Mouse (Mus musculus) kidney, embryonic 16.5 days (tissue): ENCODE results near the gene Kxd1. TPM values are rescaled to one million over a fixed set of nuclear protein-coding genes. Genes with fewer than 3 reads are reported as not detected.

Experiments used
- ATAC-seq: fragments of 200-750 bp; cut with Nextera tagmentation; 2 replicates; pipeline ENCODE4 v1.8.0; 2017; ENCODE audit warnings: moderate TSS enrichment; ENCODE audit not compliant: low FRiP score, low TSS enrichment
- H3K27ac ChIP-seq: fragments of 300-500 bp; sonication (generic); 2 replicates; pipeline ENCODE4 v1.5.1; 2014; ENCODE audit warnings: low read length
- H3K27me3 ChIP-seq: fragments of 300-500 bp; sonication (generic); 2 replicates; pipeline ENCODE4 v1.6.1; 2014; ENCODE audit warnings: low read length, control low read depth, mixed read lengths; ENCODE audit not compliant: insufficient read depth
- H3K36me3 ChIP-seq: fragments of 300-500 bp; sonication (generic); 2 replicates; pipeline ENCODE4 v1.6.1; 2014; ENCODE audit warnings: low read length, control low read depth, mixed read lengths; ENCODE audit not compliant: insufficient read depth
- H3K4me1 ChIP-seq: fragments of 300-500 bp; sonication (generic); 2 replicates; pipeline ENCODE4 v1.6.1; 2014; ENCODE audit warnings: low read length, control low read depth, mixed read lengths; ENCODE audit not compliant: insufficient read depth
- H3K4me2 ChIP-seq: fragments of 300-500 bp; sonication (generic); replicated peaks from 2 replicates; pipeline ENCODE4 v1.6.1; 2014; ENCODE audit warnings: low read depth, low read length
- H3K4me3 ChIP-seq: fragments of 300-500 bp; sonication (generic); 2 replicates; pipeline ENCODE4 v1.5.1; 2014; ENCODE audit warnings: mild to moderate bottlenecking, low read length
- H3K9ac ChIP-seq: fragments of 300-500 bp; sonication (generic); replicated peaks from 2 replicates; pipeline ENCODE4 v1.6.1; 2014; ENCODE audit warnings: low read length
- H3K9me3 ChIP-seq: fragments of 300-500 bp; sonication (generic); 2 replicates; pipeline ENCODE4 v1.6.1; 2016; ENCODE audit warnings: low read length, control low read depth
- WGBS: fragments of 180-500 bp; shearing (Covaris S2); extraction: QIAGEN DNeasy Blood & Tissue Kit; methylation state at CpG from one replicate; pipeline ENCODE4 v1.1.7; 2014; 5-methylcytosine and 5-hydroxymethylcytosine counted together
- polyA plus RNA-seq: library from polyadenylated mRNA; unstranded; fragments of >200 nt; fragmentation: Nextera tagmentation; extraction: Ambion mirVana; gene quantifications from 2 replicates; pipeline ENCODE4 v1.2.1, GENCODE M21; 2015

Kxd1 gene
- 65.4 and 69.9 TPM in 2 replicates for polyA plus RNA-seq

- H3K4me3 ChIP-seq, result peak within 1 kb of the TSS; percentile 84
- H3K27me3 ChIP-seq, result no peaks in the 10 kb centered on the region
- under 1% methylated on average over 44 of the region's 61 CpGs for WGBS
- H3K9ac ChIP-seq, result peak within 1 kb of the TSS; percentile 98
- H3K9me3 ChIP-seq, result no peaks in the 10 kb centered on the region
- H3K4me1 ChIP-seq, result peaks cover 26% of the 10 kb centered on the region
- peaks cover 29% of the 10 kb centered on the region for H3K36me3 ChIP-seq
- peak; percentile 92 for ATAC-seq
- H3K4me2 ChIP-seq, result peak within 1 kb of the TSS; percentile 80
- H3K27ac ChIP-seq, result peak within 1 kb of the TSS; percentile 87
Observed at GRCm38 (mm10) chr8:70527512-70528181, at the start of gene Kxd1, which contains the start of gene Fkbp8. Gene Kxd1 (minus strand): TSS chr8:70527956. Gene Fkbp8 (plus strand): TSS chr8:70527724.

- Histone ChIP-seq H3K4me2 (no peak overlapping the region), H3K27ac (no peak overlapping the region), H3K4me3 (no peak overlapping the region), H3K9me3 (no peaks in the 10 kb centered on the region), H3K4me1 (peaks cover 8% of the 10 kb centered on the region; the same call in 1 of the 2 replicates), H3K36me3 (peaks cover 39% of the 10 kb centered on the region), H3K9ac (no peak overlapping the region), H3K27me3 (no peaks in the 10 kb centered on the region)
- 94% methylated on average over 3 of the region's 3 CpGs for WGBS
- ATAC-seq, result no peak
Observed at GRCm38 (mm10) chr8:70577207-70577606, 49.5 kb upstream of the Kxd1 start.

GRCm38 (mm10) chr8:70574915-70575314, 47.2 kb upstream of the Kxd1 start:
- Histone ChIP-seq H3K9me3 (no peaks in the 10 kb centered on the region), H3K27me3 (no peaks in the 10 kb centered on the region), H3K36me3 (peaks cover 20% of the 10 kb centered on the region), H3K4me3 (no peak overlapping the region), H3K4me1 (peaks cover 12% of the 10 kb centered on the region; the same call in 1 of the 2 replicates), H3K9ac (no peak overlapping the region), H3K27ac (peak overlapping the region; percentile 35; the same call in 1 of the 2 replicates), H3K4me2 (no peak overlapping the region)
- WGBS, result 52% methylated on average over 4 of the region's 4 CpGs
- peak; percentile 49; the same call in 1 of the 2 replicates for ATAC-seq

GRCm38 (mm10) chr8:70574302-70574701, 46.5 kb upstream of the Kxd1 start:
- Histone ChIP-seq H3K27me3 (no peaks in the 10 kb centered on the region), H3K27ac (peak overlapping the region; percentile 35; the same call in 1 of the 2 replicates)
- ATAC-seq, result no peak

GRCm38 (mm10) chr8:70570990-70571389, 43.2 kb upstream of the Kxd1 start:
- H3K27ac ChIP-seq, result no peak overlapping the region
- H3K9ac ChIP-seq, result no peak overlapping the region
- H3K4me1 ChIP-seq, result peaks cover 12% of the 10 kb centered on the region; the same call in 1 of the 2 replicates
- ATAC-seq, result no peak
- H3K4me3 ChIP-seq, result no peak overlapping the region
- no peak overlapping the region for H3K4me2 ChIP-seq
- no peaks in the 10 kb centered on the region for H3K27me3 ChIP-seq
- 0 out of 2 replicates have a peak, but pooled peaks cover 5% of the 10 kb centered on the region for H3K36me3 ChIP-seq
- H3K9me3 ChIP-seq, result no peaks in the 10 kb centered on the region
- 80% methylated on average over 6 of the region's 6 CpGs for WGBS

More at GRCm38 (mm10) chr8:70574302-70574701, 46.5 kb upstream of the Kxd1 start:
- Histone ChIP-seq H3K4me2 (no peak overlapping the region), H3K4me3 (no peak overlapping the region), H3K4me1 (peaks cover 12% of the 10 kb centered on the region; the same call in 1 of the 2 replicates), H3K9ac (no peak overlapping the region), H3K9me3 (no peaks in the 10 kb centered on the region), H3K36me3 (peaks cover 18% of the 10 kb centered on the region)

GRCm38 (mm10) chr8:70570360-70570759, 42.6 kb upstream of the Kxd1 start:
- Histone ChIP-seq H3K4me3 (no peak overlapping the region), H3K36me3 (0 out of 2 replicates have a peak, but pooled peaks cover 5% of the 10 kb centered on the region), H3K4me1 (peaks cover 18% of the 10 kb centered on the region), H3K27ac (no peak overlapping the region), H3K4me2 (no peak overlapping the region), H3K9me3 (no peaks in the 10 kb centered on the region), H3K27me3 (no peaks in the 10 kb centered on the region), H3K9ac (no peak overlapping the region)
- ATAC-seq, result no peak

GRCm38 (mm10) chr8:70565561-70565960, 37.8 kb upstream of the Kxd1 start:
- H3K27ac ChIP-seq, result no peak overlapping the region
- no peaks in the 10 kb centered on the region for H3K27me3 ChIP-seq
- H3K4me1 ChIP-seq, result peaks cover 38% of the 10 kb centered on the region
- H3K4me2 ChIP-seq, result no peak overlapping the region
- no peaks in the 10 kb centered on the region for H3K9me3 ChIP-seq
- ATAC-seq, result no peak
- H3K36me3 ChIP-seq, result no peaks in the 10 kb centered on the region
- H3K4me3 ChIP-seq, result no peak overlapping the region
- WGBS, result 58% methylated on average over 3 of the region's 3 CpGs
- H3K9ac ChIP-seq, result no peak overlapping the region

GRCm38 (mm10) chr8:70564696-70565235, 37.0 kb upstream of the Kxd1 start:
- no peaks in the 10 kb centered on the region for H3K36me3 ChIP-seq
- no peak overlapping the region for H3K4me3 ChIP-seq
- no peak overlapping the region for H3K27ac ChIP-seq
- H3K9me3 ChIP-seq, result no peaks in the 10 kb centered on the region
- peaks cover 41% of the 10 kb centered on the region for H3K4me1 ChIP-seq
- WGBS, result 64% methylated on average over 3 of the region's 3 CpGs
- no peak overlapping the region for H3K9ac ChIP-seq
- H3K4me2 ChIP-seq, result no peak overlapping the region
- H3K27me3 ChIP-seq, result no peaks in the 10 kb centered on the region
- no peak for ATAC-seq

- Histone ChIP-seq H3K36me3 (no peaks in the 10 kb centered on the region), H3K4me1 (peaks cover 45% of the 10 kb centered on the region), H3K4me2 (no peak overlapping the region), H3K27ac (no peak overlapping the region), H3K27me3 (no peaks in the 10 kb centered on the region), H3K9ac (no peak overlapping the region), H3K4me3 (no peak overlapping the region), H3K9me3 (no peaks in the 10 kb centered on the region)
- no peak for ATAC-seq
- WGBS, result 88% methylated on average over 6 of the region's 6 CpGs
Observed at GRCm38 (mm10) chr8:70563763-70564387, 36.1 kb upstream of the Kxd1 start.

- Histone ChIP-seq H3K4me3 (no peak overlapping the region), H3K27ac (no peak overlapping the region), H3K4me1 (peaks cover 49% of the 10 kb centered on the region), H3K4me2 (no peak overlapping the region), H3K27me3 (no peaks in the 10 kb centered on the region), H3K36me3 (no peaks in the 10 kb centered on the region), H3K9me3 (no peaks in the 10 kb centered on the region), H3K9ac (no peak overlapping the region)
- 84% methylated on average over 3 of the region's 3 CpGs for WGBS
- no peak for ATAC-seq
Observed at GRCm38 (mm10) chr8:70562802-70563201, 35.0 kb upstream of the Kxd1 start.
